Comparison of ENCODE assay signal across 20 mouse cellular contexts in the genomic region with DNA sequence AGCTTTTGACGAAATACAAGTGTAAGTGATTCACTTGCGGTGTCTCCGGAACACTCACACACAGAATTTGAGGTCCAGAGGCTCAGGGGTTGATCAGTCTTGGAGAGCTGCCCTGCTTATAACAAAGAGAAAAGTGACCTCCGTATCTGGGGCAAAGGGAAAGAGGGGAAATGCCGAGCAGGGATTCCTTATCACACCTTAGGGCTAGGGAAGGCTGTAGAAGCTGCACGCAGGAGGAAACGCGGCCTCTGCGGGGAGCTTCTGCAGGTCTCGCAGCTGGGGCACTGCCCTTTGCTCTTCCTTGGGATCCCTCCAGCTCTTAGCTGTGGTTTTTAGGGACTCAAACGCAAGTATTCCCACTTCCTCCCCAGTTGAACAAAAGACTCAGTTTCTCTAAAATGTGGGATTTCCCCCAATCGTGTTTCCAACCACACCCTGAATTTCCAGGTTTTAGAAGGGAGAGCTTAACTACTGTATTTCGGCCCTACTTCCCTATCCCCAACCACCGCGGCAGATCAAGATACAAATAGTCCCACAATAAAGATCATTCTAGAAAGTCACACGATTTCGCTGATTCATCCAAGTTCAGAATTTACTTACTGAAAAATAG. TPM values are rescaled to one million over a fixed set of nuclear protein-coding genes. Genes with fewer than 3 reads are reported as not detected.
DNase-seq lines count a peak whose midpoint lies in the region; ATAC-seq and TF ChIP-seq lines count a peak whose summit lies in the region.
"Had no signal": no experiment of that assay in that cellular context is flagged by ENCODE, and none has a peak within 500 bp of the region (broad histone marks: within the 10 kb centered on the region; RNA-seq: fewer than 3 reads in every experiment).

No protein-coding gene starts in this region.

- H3K36me3 ChIP-seq in heart, adult 2 months (ENCODE audit: control insufficient read depth, insufficient read depth, low read length), result no peaks in the 10 kb centered on the region
- no peaks in the 10 kb centered on the region for H3K36me3 ChIP-seq in E14TG2a.4 (ENCODE audit: insufficient read depth, low read length)
- H3K36me3 ChIP-seq in heart, embryonic 11.5 days (ENCODE audit: control insufficient read depth, insufficient read depth, low read length), result no peaks in the 10 kb centered on the region
- H3K36me3 ChIP-seq in liver, embryonic 12.5 days, result no peaks in the 10 kb centered on the region
- H3K36me3 ChIP-seq in forebrain, embryonic 16.5 days (ENCODE audit: control insufficient read depth, insufficient read depth), result no peaks in the 10 kb centered on the region
- H3K36me3 ChIP-seq: embryonic facial prominence, embryonic 12.5 days; lung, embryonic 15.5 days; stomach, embryonic 15.5 days had no signal

- no peak for TF ChIP-seq CTCF in heart, adult 2 months (IDR thresholded peaks at IDR 0.05)
- no peak for TF ChIP-seq CTCF in E14TG2a.4 (conservative IDR thresholded peaks at IDR 0.05; ENCODE audit: low read length)

- H3K9me3 ChIP-seq in E14TG2a.4 (ENCODE audit: low read length), result no peaks in the 10 kb centered on the region
- no peaks in the 10 kb centered on the region for H3K9me3 ChIP-seq in heart, embryonic 11.5 days (replicated peaks; ENCODE audit: control insufficient read depth, low read length)
- no peaks in the 10 kb centered on the region for H3K9me3 ChIP-seq in liver, embryonic 12.5 days (replicated peaks)
- no peaks in the 10 kb centered on the region for H3K9me3 ChIP-seq in forebrain, embryonic 16.5 days (ENCODE audit: control insufficient read depth, low read length)
- H3K9me3 ChIP-seq: embryonic facial prominence, embryonic 12.5 days; forebrain, embryonic 13.5 days; lung, embryonic 15.5 days; stomach, embryonic 15.5 days had no signal

- WGBS in heart, adult 2 months, result 34% methylated on average over 17 of the region's 17 CpGs
- 24% methylated on average over 17 of the region's 17 CpGs for WGBS in heart, embryonic 11.5 days (ENCODE audit: insufficient replicate concordance)
- 20% methylated on average over 17 of the region's 17 CpGs for WGBS in liver, embryonic 12.5 days (ENCODE audit: insufficient replicate concordance)
- 50% methylated on average over 17 of the region's 17 CpGs for WGBS in forebrain, embryonic 16.5 days

- H3K27ac ChIP-seq in heart, adult 2 months, result peak overlapping the region; percentile 61
- no peak overlapping the region for H3K27ac ChIP-seq in heart, embryonic 11.5 days (ENCODE audit: low read depth, low read length)
- H3K27ac ChIP-seq in liver, embryonic 12.5 days, result no peak overlapping the region
- no peak overlapping the region for H3K27ac ChIP-seq in forebrain, embryonic 16.5 days (ENCODE audit: low read length)
- H3K27ac ChIP-seq: embryonic facial prominence, embryonic 12.5 days; forebrain, embryonic 13.5 days; lung, embryonic 15.5 days; stomach, embryonic 15.5 days had no signal

- H3K4me2 ChIP-seq in heart, embryonic 11.5 days, result peak overlapping the region; percentile 50
- H3K4me2 ChIP-seq in liver, embryonic 12.5 days, result peak overlapping the region; percentile 52
- no peak overlapping the region for H3K4me2 ChIP-seq in forebrain, embryonic 16.5 days (ENCODE audit: low read length)
- H3K4me2 ChIP-seq: embryonic facial prominence, embryonic 12.5 days; forebrain, embryonic 13.5 days; lung, embryonic 15.5 days; stomach, embryonic 15.5 days had no signal

- ATAC-seq in heart, embryonic 11.5 days (replicated peaks; ENCODE audit: insufficient number of reproducible peaks, low FRiP score, low TSS enrichment), result no peak
- ATAC-seq in liver, embryonic 12.5 days, result no peak
- ATAC-seq in forebrain, embryonic 16.5 days, result no peak
- ATAC-seq: forebrain, embryonic 13.5 days; hindbrain, embryonic 16.5 days had no signal

- no peak for TF ChIP-seq POLR2A in heart, adult 2 months (IDR thresholded peaks at IDR 0.05; ENCODE audit: insufficient read depth, low read depth, low read length)

- TF ChIP-seq EP300 in heart, adult 2 months (IDR thresholded peaks at IDR 0.05; ENCODE audit: insufficient read depth, low read depth, low read length), result no peak

- H3K4me1 ChIP-seq in heart, adult 2 months (ENCODE audit: control insufficient read depth, insufficient read depth, low read length), result peaks cover 8% of the 10 kb centered on the region
- H3K4me1 ChIP-seq in E14TG2a.4 (replicated peaks; ENCODE audit: low read depth, low read length), result peaks cover 54% of the 10 kb centered on the region
- H3K4me1 ChIP-seq in heart, embryonic 11.5 days (ENCODE audit: control insufficient read depth, insufficient read depth, low read length), result peaks cover 15% of the 10 kb centered on the region
- peaks cover 30% of the 10 kb centered on the region for H3K4me1 ChIP-seq in liver, embryonic 12.5 days
- peaks cover 6% of the 10 kb centered on the region for H3K4me1 ChIP-seq in forebrain, embryonic 16.5 days (replicated peaks; ENCODE audit: control insufficient read depth, insufficient read depth, low read length)

- H3K79me2 ChIP-seq in heart, adult 2 months (replicated peaks; ENCODE audit: control insufficient read depth, insufficient read depth, low read length), result no peaks in the 10 kb centered on the region

- H3K27me3 ChIP-seq in heart, adult 2 months (ENCODE audit: control insufficient read depth, insufficient read depth, low read length), result no peaks in the 10 kb centered on the region
- no peaks in the 10 kb centered on the region for H3K27me3 ChIP-seq in E14TG2a.4 (ENCODE audit: insufficient read depth, low read length)
- H3K27me3 ChIP-seq in heart, embryonic 11.5 days (ENCODE audit: control insufficient read depth, insufficient read depth, low read length), result no peaks in the 10 kb centered on the region
- no peaks in the 10 kb centered on the region for H3K27me3 ChIP-seq in liver, embryonic 12.5 days (replicated peaks)
- H3K27me3 ChIP-seq in forebrain, embryonic 16.5 days (replicated peaks; ENCODE audit: control insufficient read depth, insufficient read depth, low read length), result no peaks in the 10 kb centered on the region; the same call in 1 of the 2 replicates
- H3K27me3 ChIP-seq: lung, embryonic 15.5 days; stomach, embryonic 15.5 days had no signal

- H3K9ac ChIP-seq in heart, adult 2 months (ENCODE audit: low read depth, low read length), result peak overlapping the region; percentile 10; the same call in 1 of the 2 replicates
- H3K9ac ChIP-seq in heart, embryonic 11.5 days (ENCODE audit: low read depth, low read length), result peak overlapping the region; percentile 49
- no peak overlapping the region for H3K9ac ChIP-seq in liver, embryonic 12.5 days
- no peak overlapping the region for H3K9ac ChIP-seq in forebrain, embryonic 16.5 days (replicated peaks; ENCODE audit: low read depth, low read length)
- H3K9ac ChIP-seq: embryonic facial prominence, embryonic 12.5 days; forebrain, embryonic 13.5 days; lung, embryonic 15.5 days; stomach, embryonic 15.5 days had no signal

- H3K4me3 ChIP-seq in heart, adult 2 months, result no peak overlapping the region; the same call in 1 of the 2 replicates
- peak overlapping the region; percentile 61 for H3K4me3 ChIP-seq in E14TG2a.4 (replicated peaks; ENCODE audit: low read length)
- no peak overlapping the region for H3K4me3 ChIP-seq in heart, embryonic 11.5 days (ENCODE audit: low read depth, low read length)
- H3K4me3 ChIP-seq in liver, embryonic 12.5 days, result peak overlapping the region; percentile 12; the same call in 1 of the 2 replicates
- no peak overlapping the region for H3K4me3 ChIP-seq in forebrain, embryonic 16.5 days (replicated peaks; ENCODE audit: low read length)
- H3K4me3 ChIP-seq: embryonic facial prominence, embryonic 12.5 days; forebrain, embryonic 13.5 days; lung, embryonic 15.5 days; stomach, embryonic 15.5 days had no signal

- DNase-seq in heart, adult 2 months, result peak; percentile 35 to 40
- DNase-seq in heart, adult 8-10 months (ENCODE audit: low spot score), result no peak
- DNase-seq in T-cell, adult 2 months (ENCODE audit: low spot score), result no peak
- DNase-seq in cerebellum, adult 11-12 months, result no peak
- DNase-seq: cerebellum, postnatal 14 days; gastrocnemius, postnatal 36 days; kidney, postnatal 4 days; right cerebral cortex, postnatal 25 days; thymus, postnatal 36 days had no signal

- intact Hi-C loops in heart, adult 2 months (cut with DNase I), result no loop called here

RNA-seq across cellular contexts. Expression of gene Hsd17b11, which starts 3.6 kb away (rescaled TPM):
- 10 to 100 TPM; 23.1 to 30.8 TPM for total RNA-seq in heart, adult 2 months (2021)
- polyA plus RNA-seq in heart, adult 2 months (2012; rRNA removed), result 14.0 and 20.6 TPM in 2 replicates
- 10 to 100 TPM; 26.5 to 30.0 (median 27.4) TPM for total RNA-seq in heart, adult 8-10 months (2022)
- 4.2 and 5.3 TPM in 2 replicates for polyA plus RNA-seq in heart, embryonic 11.5 days (2014; fragmentation: Nextera tagmentation; extraction: Ambion mirVana)
- polyA plus RNA-seq in liver, embryonic 12.5 days (2016; fragmentation: Nextera tagmentation; extraction: Ambion mirVana), result 1.5 and 1.7 TPM in 2 replicates
- polyA plus RNA-seq in forebrain, embryonic 16.5 days (2015; fragmentation: Nextera tagmentation; extraction: Ambion mirVana), result 1.7 and 1.8 TPM in 2 replicates

RNA-seq across cellular contexts. Expression of gene Nudt9, which starts 20.8 kb away (rescaled TPM):
- 10 to 100 TPM; 48.3 to 59.1 TPM for total RNA-seq in heart, adult 2 months (2021)
- polyA plus RNA-seq in heart, adult 2 months (2012; rRNA removed), result 38.7 and 39.0 TPM in 2 replicates
- 10 to 100 TPM; 53.8 to 58.9 (median 56.7) TPM for total RNA-seq in heart, adult 8-10 months (2022)
- polyA plus RNA-seq in heart, embryonic 11.5 days (2014; fragmentation: Nextera tagmentation; extraction: Ambion mirVana), result 51.8 and 53.5 TPM in 2 replicates
- polyA plus RNA-seq in liver, embryonic 12.5 days (2016; fragmentation: Nextera tagmentation; extraction: Ambion mirVana), result 86.3 and 88.9 TPM in 2 replicates
- polyA plus RNA-seq in forebrain, embryonic 16.5 days (2015; fragmentation: Nextera tagmentation; extraction: Ambion mirVana), result 55.9 and 57.8 TPM in 2 replicates

RNA-seq across cellular contexts. Expression of gene Hsd17b13, which starts 48.1 kb away (rescaled TPM):
- total RNA-seq in heart, adult 2 months (2021), result not detected
- 0.32 TPM in 1 of 2 replicates, not detected in the other for polyA plus RNA-seq in heart, adult 2 months (2012; rRNA removed)
- total RNA-seq in heart, adult 8-10 months (2022), result not detected
- 0.20 TPM in 1 of 2 replicates, not detected in the other for polyA plus RNA-seq in heart, embryonic 11.5 days (2014; fragmentation: Nextera tagmentation; extraction: Ambion mirVana)
- polyA plus RNA-seq in liver, embryonic 12.5 days (2016; fragmentation: Nextera tagmentation; extraction: Ambion mirVana), result 0.17 and 0.21 TPM in 2 replicates
- polyA plus RNA-seq in forebrain, embryonic 16.5 days (2015; fragmentation: Nextera tagmentation; extraction: Ambion mirVana), result not detected in 2 replicates
- total RNA-seq: gastrocnemius, postnatal 36 days had no signal
- polyA plus RNA-seq: brain, embryonic 14.5 days; C2C12; embryonic facial prominence, embryonic 12.5 days; forebrain, embryonic 13.5 days; hindbrain, embryonic 16.5 days had no signal

RNA-seq across cellular contexts. Expression of gene Gm17660, which starts 52.1 kb away (rescaled TPM):
- not detected for total RNA-seq in heart, adult 2 months (2021)
- not detected in 2 replicates for polyA plus RNA-seq in heart, adult 2 months (2012; rRNA removed)
- not detected for total RNA-seq in heart, adult 8-10 months (2022)
- not detected in 2 replicates for polyA plus RNA-seq in heart, embryonic 11.5 days (2014; fragmentation: Nextera tagmentation; extraction: Ambion mirVana)
- polyA plus RNA-seq in liver, embryonic 12.5 days (2016; fragmentation: Nextera tagmentation; extraction: Ambion mirVana), result not detected in 2 replicates
- not detected in 2 replicates for polyA plus RNA-seq in forebrain, embryonic 16.5 days (2015; fragmentation: Nextera tagmentation; extraction: Ambion mirVana)
- polyA plus RNA-seq: brain, embryonic 14.5 days; C2C12; embryonic facial prominence, embryonic 12.5 days; forebrain, embryonic 13.5 days; stomach, embryonic 15.5 days had no signal

Comparison
In these comparisons a context has a peak if more than half of its experiments do, and no peak if none do; other contexts are left out.
1. DNase-seq: peak in heart, adult 2 months (2 of 2); none in heart, adult 8-10 months (single experiment), T-cell, adult 2 months (single experiment) and cerebellum, adult 11-12 months (single experiment).
2. H3K4me3 ChIP-seq: peak in E14TG2a.4 (single experiment) and liver, embryonic 12.5 days (single experiment); none in heart, adult 2 months (single experiment), heart, embryonic 11.5 days (single experiment) and forebrain, embryonic 16.5 days (single experiment).
3. H3K9ac ChIP-seq: peak in heart, adult 2 months (single experiment) and heart, embryonic 11.5 days (single experiment); none in liver, embryonic 12.5 days (single experiment) and forebrain, embryonic 16.5 days (single experiment).